Mouse (Mus musculus) liver, embryonic 13.5 days (tissue): Measurements from ENCODE around the gene Olfr811. TPM values are rescaled to one million over a fixed set of nuclear protein-coding genes. Genes with fewer than 3 reads are reported as not detected.

Experiments used
- ATAC-seq: fragments of 200-750 bp; cut with Nextera tagmentation; 2 replicates; pipeline ENCODE4 v1.8.0; 2017; ENCODE audit warnings: low read depth, mild to moderate bottlenecking, moderate number of reproducible peaks, moderate library complexity
- DNase-seq: peaks from one replicate; pipeline ENCODE4 v3.0.0; 2022
- H3K27ac ChIP-seq: fragments of 300-500 bp; sonication (generic); 2 replicates; pipeline ENCODE4 v1.5.1; 2015; ENCODE audit warnings: moderate library complexity, mild to moderate bottlenecking, inconsistent platforms
- H3K27me3 ChIP-seq: fragments of 300-500 bp; sonication (generic); 2 replicates; pipeline ENCODE4 v1.6.1; 2015; ENCODE audit warnings: mild to moderate bottlenecking, inconsistent platforms
- H3K36me3 ChIP-seq: fragments of 300-500 bp; sonication (generic); 2 replicates; pipeline ENCODE4 v1.6.1; 2015; ENCODE audit warnings: mild to moderate bottlenecking, inconsistent platforms
- H3K4me1 ChIP-seq: fragments of 300-500 bp; sonication (generic); replicated peaks from 2 replicates; pipeline ENCODE4 v1.6.1; 2015; ENCODE audit warnings: inconsistent platforms
- H3K4me2 ChIP-seq: fragments of 300-500 bp; sonication (generic); 2 replicates; pipeline ENCODE4 v1.6.1; 2015; ENCODE audit warnings: inconsistent platforms, mild to moderate bottlenecking, moderate library complexity
- H3K4me3 ChIP-seq: fragments of 300-500 bp; sonication (generic); replicated peaks from 2 replicates; pipeline ENCODE4 v1.5.1; 2015; ENCODE audit warnings: mild to moderate bottlenecking, inconsistent platforms
- H3K9ac ChIP-seq: fragments of 300-500 bp; sonication (generic); 2 replicates; pipeline ENCODE4 v1.6.1; 2015; ENCODE audit warnings: mild to moderate bottlenecking, inconsistent platforms
- H3K9me3 ChIP-seq: fragments of 300-500 bp; sonication (generic); replicated peaks from 2 replicates; pipeline ENCODE4 v1.6.1; 2016; ENCODE audit warnings: inconsistent platforms
- WGBS: fragments of 180-500 bp; shearing (Covaris S2); methylation state at CpG from one replicate; pipeline ENCODE4 v1.1.7; 2015; ENCODE audit not compliant: insufficient replicate concordance; 5-methylcytosine and 5-hydroxymethylcytosine counted together
- polyA plus RNA-seq: library from polyadenylated mRNA; unstranded; fragments of >200 nt; fragmentation: Nextera tagmentation; extraction: Ambion mirVana; gene quantifications from 2 replicates; pipeline ENCODE4 v1.2.1, GENCODE M21; 2015

Gene Olfr811
- polyA plus RNA-seq: not detected in 2 replicates

DNA sequence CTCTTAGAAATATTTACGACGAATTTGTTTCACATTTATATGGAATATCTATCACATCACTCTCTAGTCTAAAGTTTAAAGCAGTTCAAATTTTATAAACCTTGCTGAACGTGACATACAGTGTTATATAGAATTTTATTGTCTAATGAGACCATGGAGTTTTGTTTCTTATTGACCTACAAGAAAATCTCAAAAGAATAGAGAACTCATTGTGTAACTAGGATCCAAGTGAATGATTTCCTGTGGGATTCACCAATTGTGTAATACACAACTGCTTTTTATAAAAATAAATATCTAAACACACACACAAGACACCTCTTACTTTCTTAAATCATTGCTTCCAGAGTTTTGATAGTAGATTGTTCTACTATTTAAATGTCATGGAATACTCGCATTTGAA is at the start of gene Olfr811:
Gene Olfr811 (minus strand): TSS at position 101 of the 400 bp plus-strand sequence.
- ATAC-seq: no peak
- no peaks in the 10 kb centered on the region for H3K4me1 ChIP-seq

GRCm38 (mm10) chr10:129847343-129847742 is 43.1 kb upstream of the Olfr811 start:
- DNase-seq: no peak
- no peak overlapping the region for H3K9ac ChIP-seq
- H3K27ac ChIP-seq: no peak overlapping the region
- no peak overlapping the region for H3K4me3 ChIP-seq
- no peaks in the 10 kb centered on the region for H3K4me1 ChIP-seq
- no peaks in the 10 kb centered on the region for H3K27me3 ChIP-seq
- no peak for ATAC-seq
- no peak overlapping the region for H3K4me2 ChIP-seq
- no peaks in the 10 kb centered on the region for H3K36me3 ChIP-seq
- no peaks in the 10 kb centered on the region for H3K9me3 ChIP-seq
- 55% methylated on average over 1 of the region's 1 CpGs for WGBS

More for the DNA sequence above, at the start of gene Olfr811:
- DNase-seq: no peak
- H3K36me3 ChIP-seq: no peaks in the 10 kb centered on the region
- no peak within 1 kb of the TSS for H3K9ac ChIP-seq
- no peak within 1 kb of the TSS for H3K4me3 ChIP-seq
- H3K9me3 ChIP-seq: no peaks in the 10 kb centered on the region
- H3K27me3 ChIP-seq: no peaks in the 10 kb centered on the region
- WGBS: 58% methylated on average over 4 of the region's 4 CpGs
- no peak within 1 kb of the TSS for H3K27ac ChIP-seq
- H3K4me2 ChIP-seq: no peak within 1 kb of the TSS

- Histone ChIP-seq H3K4me3 (no peak within 1 kb of the TSS), H3K27ac (no peak within 1 kb of the TSS), H3K9me3 (no peaks in the 10 kb centered on the region), H3K27me3 (no peaks in the 10 kb centered on the region), H3K4me2 (no peak within 1 kb of the TSS), H3K9ac (no peak within 1 kb of the TSS), H3K4me1 (no peaks in the 10 kb centered on the region), H3K36me3 (no peaks in the 10 kb centered on the region)
- DNase-seq: no peak
- 35% methylated on average over 1 of the region's 1 CpGs for WGBS
- no peak for ATAC-seq
Measured at GRCm38 (mm10) chr10:129845994-129846393, 41.8 kb upstream of the Olfr811 start, which contains the start of gene Olfr812. Olfr812 (minus strand) TSS chr10:129846094.

DNA sequence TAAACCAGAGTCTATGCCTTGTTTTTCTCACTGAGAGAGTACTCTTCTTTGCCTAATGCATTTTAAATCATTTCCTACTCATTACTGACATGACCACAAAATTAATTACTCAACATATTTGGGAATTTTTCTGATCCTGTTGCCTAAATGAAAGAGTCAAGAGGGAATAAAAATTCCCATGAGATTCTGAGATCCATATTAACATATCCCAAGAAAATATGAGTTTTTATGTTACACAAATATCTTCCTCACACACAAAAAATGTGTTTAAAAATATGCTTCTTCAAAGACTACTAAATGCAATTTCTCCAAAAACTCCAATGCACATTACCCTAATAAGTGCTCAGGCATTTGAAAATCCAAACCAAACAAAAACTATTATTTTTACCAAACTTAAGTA is 9.4 kb downstream of the Olfr811 start, which contains the start of gene Olfr810:
Gene Olfr810 (minus strand): TSS at position 101 of the 400 bp plus-strand sequence.
- Histone ChIP-seq H3K4me3 (no peak within 1 kb of the TSS), H3K36me3 (no peaks in the 10 kb centered on the region), H3K4me1 (no peaks in the 10 kb centered on the region), H3K4me2 (no peak within 1 kb of the TSS), H3K27me3 (no peaks in the 10 kb centered on the region), H3K27ac (no peak within 1 kb of the TSS), H3K9ac (no peak within 1 kb of the TSS), H3K9me3 (no peaks in the 10 kb centered on the region)
- DNase-seq: no peak
- ATAC-seq: no peak

DNA sequence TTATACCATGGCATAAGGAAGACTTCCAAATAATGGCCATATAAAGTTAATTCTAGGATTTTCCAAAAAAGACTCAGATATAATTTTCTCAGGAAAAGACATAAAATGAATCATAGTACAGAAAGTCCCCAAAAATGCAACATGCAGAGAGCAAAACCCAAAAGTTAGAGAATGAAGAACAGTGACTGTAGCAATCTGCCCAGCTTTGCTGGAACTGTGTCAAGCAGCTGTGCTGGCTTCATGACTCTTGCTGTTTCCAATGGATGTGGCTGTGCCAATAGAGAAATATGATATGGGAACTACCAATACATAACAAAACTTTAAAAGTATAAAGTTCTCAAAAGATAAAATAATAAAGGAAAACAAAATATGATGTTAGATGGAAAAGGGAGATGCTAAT is 26.1 kb downstream of the Olfr811 start:
- H3K9me3 ChIP-seq: no peaks in the 10 kb centered on the region
- no peak overlapping the region for H3K4me3 ChIP-seq
- H3K27ac ChIP-seq: no peak overlapping the region
- H3K4me2 ChIP-seq: no peak overlapping the region
- no peak overlapping the region for H3K9ac ChIP-seq
- no peaks in the 10 kb centered on the region for H3K4me1 ChIP-seq
- no peak for ATAC-seq
- no peaks in the 10 kb centered on the region for H3K27me3 ChIP-seq
- DNase-seq: no peak
- H3K36me3 ChIP-seq: no peaks in the 10 kb centered on the region

DNA sequence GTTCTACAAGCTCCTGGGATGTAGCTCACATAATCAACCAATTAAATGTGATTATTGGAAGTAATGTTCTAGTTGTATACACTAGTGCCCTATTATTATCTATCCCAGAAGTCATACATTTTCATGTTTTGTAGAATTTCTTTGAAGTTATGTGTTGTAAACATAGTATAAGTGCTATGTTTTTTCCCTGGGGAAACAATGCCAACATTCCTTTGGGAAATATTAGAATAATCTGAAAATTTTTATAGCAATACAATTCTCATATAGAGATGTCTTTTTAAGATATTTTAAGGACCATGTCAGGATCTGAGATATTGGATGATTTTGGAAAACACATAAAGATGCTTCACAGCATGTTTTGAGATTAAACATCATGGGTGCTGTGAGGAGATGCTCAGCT is 29.9 kb downstream of the Olfr811 start, which contains the start of gene Olfr809:
Gene Olfr809 (plus strand): TSS at position 301 of the 400 bp plus-strand sequence.
- no peaks in the 10 kb centered on the region for H3K36me3 ChIP-seq

DNA sequence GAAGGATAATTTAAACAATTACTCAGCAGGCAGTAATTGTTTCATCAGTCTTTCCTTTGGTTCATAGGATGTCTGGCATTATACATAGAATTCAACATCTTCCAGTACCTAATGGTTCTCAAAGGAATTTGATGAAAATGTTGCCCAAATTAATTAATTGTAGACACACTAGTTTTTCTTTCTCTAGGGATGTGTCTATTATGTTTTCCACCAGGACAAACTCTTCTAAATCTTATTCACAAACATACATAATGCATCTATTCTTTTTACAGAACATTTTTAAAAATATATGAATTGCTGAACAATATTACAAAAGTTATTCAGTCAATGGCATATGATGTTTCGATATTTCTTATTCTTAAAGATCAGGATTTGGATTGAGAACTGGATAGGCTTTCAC is 39.0 kb downstream of the Olfr811 start, which contains the start of gene Olfr808:
Gene Olfr808 (plus strand): TSS at position 301 of the 400 bp plus-strand sequence.
- Histone ChIP-seq H3K4me1 (no peaks in the 10 kb centered on the region), H3K4me2 (no peak within 1 kb of the TSS), H3K27me3 (no peaks in the 10 kb centered on the region), H3K36me3 (no peaks in the 10 kb centered on the region), H3K9ac (no peak within 1 kb of the TSS), H3K4me3 (no peak within 1 kb of the TSS), H3K9me3 (no peaks in the 10 kb centered on the region), H3K27ac (no peak within 1 kb of the TSS)
- DNase-seq (no peak), ATAC-seq (no peak)
- WGBS: 61% methylated on average over 1 of the region's 1 CpGs

More for the DNA sequence above, 29.9 kb downstream of the Olfr811 start, which contains the start of gene Olfr809:
- Histone ChIP-seq H3K27me3 (no peaks in the 10 kb centered on the region), H3K4me1 (no peaks in the 10 kb centered on the region), H3K9ac (no peak within 1 kb of the TSS), H3K9me3 (no peaks in the 10 kb centered on the region), H3K27ac (no peak within 1 kb of the TSS), H3K4me2 (no peak within 1 kb of the TSS), H3K4me3 (no peak within 1 kb of the TSS)
- DNase-seq: no peak
- no peak for ATAC-seq

GRCm38 (mm10) chr10:129757693-129758092 is 46.5 kb downstream of the Olfr811 start, which contains the start of gene Olfr807:
Olfr807 (minus strand) TSS chr10:129757793.
- Histone ChIP-seq H3K9ac (no peak within 1 kb of the TSS), H3K9me3 (no peaks in the 10 kb centered on the region), H3K4me1 (no peaks in the 10 kb centered on the region), H3K36me3 (no peaks in the 10 kb centered on the region), H3K4me2 (no peak within 1 kb of the TSS), H3K27ac (no peak within 1 kb of the TSS), H3K27me3 (no peaks in the 10 kb centered on the region), H3K4me3 (no peak within 1 kb of the TSS)
- DNase-seq: no peak
- 57% methylated on average over 1 of the region's 1 CpGs for WGBS
- ATAC-seq: no peak

Other genes starting within 250 kb of the Olfr811 start
- gene Olfr794, start 236.7 kb downstream of the Olfr811 start, polyA plus RNA-seq: not detected in 2 replicates
- gene Olfr796, start 191.8 kb downstream of the Olfr811 start, polyA plus RNA-seq: not detected in 2 replicates
- not detected in 2 replicates for gene Olfr798, start 176.5 kb downstream of the Olfr811 start, polyA plus RNA-seq
- gene Olfr799, start 166.9 kb downstream of the Olfr811 start, polyA plus RNA-seq: not detected in 2 replicates
- gene Olfr800, start 146.7 kb downstream of the Olfr811 start, polyA plus RNA-seq: not detected in 2 replicates
- gene Olfr801, start 130.5 kb downstream of the Olfr811 start, polyA plus RNA-seq: not detected in 2 replicates
- gene Olfr802, start 116.2 kb downstream of the Olfr811 start, polyA plus RNA-seq: not detected in 2 replicates
- not detected in 2 replicates for gene Olfr803, start 110.1 kb downstream of the Olfr811 start, polyA plus RNA-seq
- gene Olfr804, start 101.2 kb downstream of the Olfr811 start, polyA plus RNA-seq: not detected in 2 replicates
- not detected in 2 replicates for gene Olfr805, start 75.0 kb downstream of the Olfr811 start, polyA plus RNA-seq
- gene Olfr806, start 62.5 kb downstream of the Olfr811 start, polyA plus RNA-seq: not detected in 2 replicates
- gene Olfr807, start 46.6 kb downstream of the Olfr811 start, polyA plus RNA-seq: not detected in 2 replicates
- not detected in 2 replicates for gene Olfr808, start 38.9 kb downstream of the Olfr811 start, polyA plus RNA-seq
- gene Olfr809, start 29.8 kb downstream of the Olfr811 start, polyA plus RNA-seq: not detected in 2 replicates
- not detected in 2 replicates for gene Olfr810, start 9.5 kb downstream of the Olfr811 start, polyA plus RNA-seq
- not detected in 2 replicates for gene Olfr812, start 41.7 kb upstream of the Olfr811 start, polyA plus RNA-seq
- not detected in 2 replicates for gene Olfr813, start 51.0 kb upstream of the Olfr811 start, polyA plus RNA-seq
- gene Olfr814, start 75.5 kb upstream of the Olfr811 start, polyA plus RNA-seq: not detected in 2 replicates
- gene Olfr815, start 101.5 kb upstream of the Olfr811 start, polyA plus RNA-seq: not detected in 2 replicates
- gene Olfr816, start 111.2 kb upstream of the Olfr811 start, polyA plus RNA-seq: not detected in 2 replicates
- gene Olfr818, start 144.7 kb upstream of the Olfr811 start, polyA plus RNA-seq: not detected in 2 replicates
- gene Olfr819, start 162.9 kb upstream of the Olfr811 start, polyA plus RNA-seq: not detected in 2 replicates
- gene Olfr247, start 171.7 kb upstream of the Olfr811 start, polyA plus RNA-seq: not detected in 2 replicates
- not detected in 2 replicates for gene Gm10310, start 180.7 kb upstream of the Olfr811 start, polyA plus RNA-seq
- gene Olfr820, start 208.2 kb upstream of the Olfr811 start, polyA plus RNA-seq: not detected in 2 replicates
- gene Olfr821, start 226.0 kb upstream of the Olfr811 start, polyA plus RNA-seq: not detected in 2 replicates